Mouse (Mus musculus): Measurements from ENCODE around the gene Bpnt1. TPM values are rescaled to one million over a fixed set of nuclear protein-coding genes. Genes with fewer than 3 reads are reported as not detected.

Gene Bpnt1
- polyA plus RNA-seq, 1 experiment from 2014 or later: 21.9 TPM

MicroRNA genes within 50 kb of the gene (microRNA counts, 519-probe panel; counts per million panel counts)
- 2,570 counts per million, percentile 38 among the panel's probes with 10 or more counts for microRNA mmu-miR-194

Small RNAs within 50 kb of the gene (microRNA-seq; reads per million reads assigned to microRNA genes)
- 1.4 reads per million for gene Mir194-1
- 1.6 reads per million for gene Mir215

Other genes starting within 250 kb of the Bpnt1 start
- gene Rab3gap2, start 128.0 kb upstream of the Bpnt1 start, polyA plus RNA-seq (2015; fragmentation: Nextera tagmentation; extraction: Ambion mirVana): 22.4 and 25.7 TPM in 2 replicates
- gene Iars2, start 2.8 kb upstream of the Bpnt1 start, polyA plus RNA-seq (2015; fragmentation: Nextera tagmentation; extraction: Ambion mirVana): 25.8 and 27.0 TPM in 2 replicates
- gene Eprs, start 30.9 kb downstream of the Bpnt1 start, polyA plus RNA-seq (2015; fragmentation: Nextera tagmentation; extraction: Ambion mirVana): 164 and 177 TPM in 2 replicates
- gene Slc30a10, start 122.7 kb downstream of the Bpnt1 start, polyA plus RNA-seq (2015; fragmentation: Nextera tagmentation; extraction: Ambion mirVana): 0.36 and 0.45 TPM in 2 replicates

Data from limb, embryonic 13.5 days (tissue).